ENCODE assay signal across 17 mouse cellular contexts in genomic region chr1:109984776-109985175, GRCm38 (mm10). TPM values are rescaled to one million over a fixed set of nuclear protein-coding genes. Genes with fewer than 3 reads are reported as not detected.
DNase-seq lines count a peak whose midpoint lies in the region; ATAC-seq and TF ChIP-seq lines count a peak whose summit lies in the region.
"Had no signal": no experiment of that assay in that cellular context is flagged by ENCODE, and none has a peak within 500 bp of the region (broad histone marks: within the 10 kb centered on the region; RNA-seq: fewer than 3 reads in every experiment).

No protein-coding gene starts in this region.

- peak overlapping the region; percentile 37 for H3K4me2 ChIP-seq in forebrain, embryonic 12.5 days
- H3K4me2 ChIP-seq in hindbrain, embryonic 16.5 days (ENCODE audit: low read length), result peak overlapping the region; percentile 48
- H3K4me2 ChIP-seq in neural tube, embryonic 12.5 days (replicated peaks), result peak overlapping the region; percentile 28; the same call in 1 of the 2 replicates
- no peak overlapping the region for H3K4me2 ChIP-seq in lung, postnatal 0 days (replicated peaks; ENCODE audit: low read depth, low read length)
- H3K4me2 ChIP-seq: embryonic facial prominence, embryonic 15.5 days; heart, embryonic 15.5 days; liver, embryonic 13.5 days had no signal

- H3K4me3 ChIP-seq in forebrain, embryonic 12.5 days (replicated peaks), result peak overlapping the region; percentile 29
- H3K4me3 ChIP-seq in hindbrain, embryonic 16.5 days (ENCODE audit: low read length), result peak overlapping the region; percentile 42
- H3K4me3 ChIP-seq in neural tube, embryonic 12.5 days, result no peak overlapping the region
- H3K4me3 ChIP-seq in lung, postnatal 0 days (ENCODE audit: low read depth, low read length), result no peak overlapping the region
- H3K4me3 ChIP-seq: embryonic facial prominence, embryonic 15.5 days; heart, embryonic 15.5 days; liver, embryonic 13.5 days had no signal

- peaks cover 16% of the 10 kb centered on the region for H3K4me1 ChIP-seq in forebrain, embryonic 12.5 days
- H3K4me1 ChIP-seq in hindbrain, embryonic 16.5 days (ENCODE audit: control insufficient read depth, insufficient read depth, low read depth, low read length), result no peaks in the 10 kb centered on the region; the same call in 1 of the 2 replicates
- H3K4me1 ChIP-seq in neural tube, embryonic 12.5 days, result no peaks in the 10 kb centered on the region
- no peaks in the 10 kb centered on the region for H3K4me1 ChIP-seq in lung, postnatal 0 days (ENCODE audit: insufficient read depth, low read depth, low read length)
- H3K4me1 ChIP-seq: liver, embryonic 13.5 days had no signal

- 22% methylated on average over 3 of the region's 3 CpGs for WGBS in forebrain, embryonic 12.5 days
- WGBS in hindbrain, embryonic 16.5 days, result 16% methylated on average over 3 of the region's 3 CpGs
- WGBS in neural tube, embryonic 12.5 days, result 31% methylated on average over 3 of the region's 3 CpGs
- WGBS in lung, postnatal 0 days, result 63% methylated on average over 3 of the region's 3 CpGs

- no peak for TF ChIP-seq EP300 in lung, postnatal 0 days (IDR thresholded peaks at IDR 0.05)

- H3K27me3 ChIP-seq in forebrain, embryonic 12.5 days, result no peaks in the 10 kb centered on the region
- H3K27me3 ChIP-seq in hindbrain, embryonic 16.5 days (replicated peaks; ENCODE audit: control insufficient read depth, insufficient read depth, low read length), result no peaks in the 10 kb centered on the region
- no peaks in the 10 kb centered on the region for H3K27me3 ChIP-seq in neural tube, embryonic 12.5 days (replicated peaks)
- no peaks in the 10 kb centered on the region for H3K27me3 ChIP-seq in lung, postnatal 0 days (replicated peaks; ENCODE audit: insufficient read depth, low read length)

- ATAC-seq in forebrain, embryonic 12.5 days (ENCODE audit: low FRiP score), result no peak
- ATAC-seq in hindbrain, embryonic 16.5 days, result no peak
- no peak for ATAC-seq in neural tube, embryonic 12.5 days (ENCODE audit: low FRiP score, low read depth)
- no peak for ATAC-seq in lung, postnatal 0 days
- ATAC-seq: inflammation-experienced regulatory T-cells, adult 6 months had no signal

- no peaks in the 10 kb centered on the region for H3K9me3 ChIP-seq in forebrain, embryonic 12.5 days
- H3K9me3 ChIP-seq in hindbrain, embryonic 16.5 days (ENCODE audit: control insufficient read depth, low read length), result no peaks in the 10 kb centered on the region
- H3K9me3 ChIP-seq in neural tube, embryonic 12.5 days, result no peaks in the 10 kb centered on the region
- no peaks in the 10 kb centered on the region for H3K9me3 ChIP-seq in lung, postnatal 0 days (ENCODE audit: low read length)
- H3K9me3 ChIP-seq: embryonic facial prominence, embryonic 15.5 days; heart, embryonic 15.5 days; liver, embryonic 13.5 days had no signal

- intact Hi-C loops in gastrocnemius, postnatal 14 days (cut with DNase I; ENCODE audit: low total_unique reads), result no loop called here

- no peak overlapping the region for H3K27ac ChIP-seq in forebrain, embryonic 12.5 days
- H3K27ac ChIP-seq in hindbrain, embryonic 16.5 days (ENCODE audit: low read depth, low read length), result peak overlapping the region; percentile 23; the same call in 1 of the 2 replicates
- H3K27ac ChIP-seq in neural tube, embryonic 12.5 days, result no peak overlapping the region
- H3K27ac ChIP-seq in lung, postnatal 0 days (ENCODE audit: low read length), result no peak overlapping the region
- H3K27ac ChIP-seq: embryonic facial prominence, embryonic 15.5 days; heart, embryonic 15.5 days; kidney, postnatal 0 days; liver, embryonic 13.5 days had no signal

- peak; percentile 71 for DNase-seq in cerebellum, adult 9-10 months
- DNase-seq in cerebellum, adult 11-12 months, result no peak
- DNase-seq in gastrocnemius, postnatal 14 days, result no peak
- DNase-seq in lung, postnatal 0 days (ENCODE audit: low spot score), result no peak
- DNase-seq in kidney, adult 9 months, result no peak
- DNase-seq: layer of hippocampus, adult 9-11 months; liver, embryonic 13.5 days; lung, postnatal 10 days had no signal

- no peaks in the 10 kb centered on the region for H3K36me3 ChIP-seq in forebrain, embryonic 12.5 days (replicated peaks)
- H3K36me3 ChIP-seq in hindbrain, embryonic 16.5 days (ENCODE audit: control insufficient read depth, insufficient read depth, low read length), result no peaks in the 10 kb centered on the region
- H3K36me3 ChIP-seq in neural tube, embryonic 12.5 days, result no peaks in the 10 kb centered on the region
- H3K36me3 ChIP-seq in lung, postnatal 0 days (ENCODE audit: insufficient read depth, low read length), result no peaks in the 10 kb centered on the region
- H3K36me3 ChIP-seq: embryonic facial prominence, embryonic 15.5 days; heart, embryonic 15.5 days; liver, embryonic 13.5 days had no signal

- no peak for TF ChIP-seq CTCF in lung, postnatal 0 days (IDR thresholded peaks at IDR 0.05)

- H3K9ac ChIP-seq in forebrain, embryonic 12.5 days, result no peak overlapping the region
- peak overlapping the region; percentile 50 for H3K9ac ChIP-seq in hindbrain, embryonic 16.5 days (ENCODE audit: low read depth, low read length)
- H3K9ac ChIP-seq in neural tube, embryonic 12.5 days, result no peak overlapping the region
- H3K9ac ChIP-seq in lung, postnatal 0 days (replicated peaks; ENCODE audit: low read depth), result no peak overlapping the region
- H3K9ac ChIP-seq: embryonic facial prominence, embryonic 15.5 days; heart, embryonic 15.5 days; liver, embryonic 13.5 days had no signal

RNA-seq across cellular contexts. Expression of gene Cdh7, which starts 2.5 kb away (rescaled TPM):
- polyA plus RNA-seq in forebrain, embryonic 12.5 days (2016; fragmentation: Nextera tagmentation; extraction: Ambion mirVana), result 11.9 and 15.2 TPM in 2 replicates
- polyA plus RNA-seq in hindbrain, embryonic 16.5 days (2015; fragmentation: Nextera tagmentation; extraction: Ambion mirVana), result 24.9 and 25.4 TPM in 2 replicates
- 6.5 and 8.4 TPM in 2 replicates for polyA plus RNA-seq in neural tube, embryonic 12.5 days (2016; fragmentation: Nextera tagmentation; extraction: Ambion mirVana)
- total RNA-seq in gastrocnemius, postnatal 14 days (2021), result not detected
- not detected in 2 replicates for polyA plus RNA-seq in lung, postnatal 0 days (2015; fragmentation: Nextera tagmentation; extraction: Ambion mirVana)
- total RNA-seq: granulocyte monocyte progenitor cell, adult 5-6 weeks; monocyte, adult 5-6 weeks had no signal
- polyA plus RNA-seq: heart, embryonic 15.5 days; liver, embryonic 13.5 days had no signal

Comparison
In these comparisons a context has a peak if more than half of its experiments do, and no peak if none do; other contexts are left out.
1. H3K4me3 ChIP-seq: peak in forebrain, embryonic 12.5 days (single experiment) and hindbrain, embryonic 16.5 days (single experiment); none in neural tube, embryonic 12.5 days (single experiment) and lung, postnatal 0 days (single experiment).